Mouse (Mus musculus) c-Kit-positive CD71-positive TER-119-positive erythroid progenitor cells, embryonic 14.5 days (primary cell): Measurements from ENCODE around the gene Slc25a12.

Experiments used
- DNase-seq: peaks from one replicate; pipeline ENCODE4 v3.0.0-alpha.2; 2013; ENCODE audit warnings: low spot score

The Slc25a12 gene

DNA sequence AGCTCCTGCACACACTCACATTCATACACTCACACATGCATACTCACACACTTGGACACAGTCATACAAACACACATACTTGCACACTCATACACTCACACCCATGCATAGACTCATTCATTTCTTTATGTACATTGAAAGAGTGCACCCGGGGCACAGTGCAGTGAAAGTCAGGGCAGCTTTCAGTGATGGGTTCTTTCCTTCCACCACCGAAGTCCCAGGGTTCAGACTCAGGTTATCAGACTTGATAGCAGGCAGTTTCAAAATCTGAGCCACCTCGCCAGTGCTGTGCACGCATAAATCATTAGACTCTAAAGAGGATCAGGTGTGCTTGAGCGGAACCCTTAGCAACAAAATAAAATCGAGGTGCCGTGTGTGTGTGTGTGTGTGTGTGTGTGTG is 17.4 kb downstream of the Slc25a12 start:
- no peak for DNase-seq

DNA sequence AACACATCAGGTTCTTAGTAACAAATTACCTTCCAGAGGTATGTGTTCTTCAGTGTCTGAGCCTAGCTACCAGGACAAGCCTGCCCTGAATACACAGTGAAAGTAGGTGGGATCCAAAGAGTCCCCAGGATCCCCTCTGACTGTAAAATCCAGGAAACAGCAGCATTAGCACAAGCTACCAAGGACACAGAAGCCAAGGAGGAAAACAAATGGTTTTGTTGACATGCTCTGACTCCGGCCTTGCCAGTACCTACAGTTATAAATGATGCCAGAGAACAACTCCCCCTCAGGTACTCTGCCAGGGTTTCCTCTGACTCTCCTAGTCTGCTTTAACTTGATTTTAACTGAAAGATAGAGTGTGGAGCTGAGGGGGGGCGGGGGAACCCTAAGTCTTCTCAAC is 18.0 kb downstream of the Slc25a12 start:
- no peak for DNase-seq

DNA sequence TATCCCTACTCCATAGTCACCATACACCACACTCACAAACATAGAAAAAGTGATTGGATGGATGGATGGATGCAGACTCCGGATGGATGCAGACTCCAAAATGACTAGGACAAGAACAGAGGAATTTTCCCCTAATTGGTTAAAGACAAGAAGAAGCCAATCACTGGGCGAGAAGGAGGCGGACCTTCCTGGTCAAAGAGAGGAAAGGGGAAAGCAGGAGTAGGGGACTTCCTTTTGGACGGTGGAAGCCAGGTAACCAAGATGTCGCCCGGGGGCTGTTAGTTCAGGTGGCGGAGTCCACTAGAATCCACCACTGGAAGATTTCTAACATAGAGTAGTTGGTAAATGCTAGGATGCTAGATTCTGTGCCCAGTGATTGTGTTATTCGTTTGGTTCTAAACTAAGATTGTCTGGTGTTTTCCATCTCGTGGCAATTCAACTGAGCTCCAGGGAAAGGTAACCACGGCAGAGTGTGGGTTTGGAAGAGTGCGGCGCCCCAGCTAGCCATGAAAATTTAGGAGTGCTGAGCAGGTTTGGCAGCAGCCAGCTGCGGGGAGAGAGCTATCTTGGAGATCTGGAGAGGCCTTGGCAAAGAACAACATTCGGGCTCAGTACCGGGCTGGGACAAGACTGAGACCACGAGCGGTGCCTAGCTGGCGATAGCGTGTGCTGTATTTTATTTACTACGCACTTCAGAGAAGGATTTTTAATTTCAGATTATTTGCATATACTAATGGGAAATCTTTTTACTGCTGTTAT is 19.6 kb downstream of the Slc25a12 start:
- DNase-seq = no peak

DNA sequence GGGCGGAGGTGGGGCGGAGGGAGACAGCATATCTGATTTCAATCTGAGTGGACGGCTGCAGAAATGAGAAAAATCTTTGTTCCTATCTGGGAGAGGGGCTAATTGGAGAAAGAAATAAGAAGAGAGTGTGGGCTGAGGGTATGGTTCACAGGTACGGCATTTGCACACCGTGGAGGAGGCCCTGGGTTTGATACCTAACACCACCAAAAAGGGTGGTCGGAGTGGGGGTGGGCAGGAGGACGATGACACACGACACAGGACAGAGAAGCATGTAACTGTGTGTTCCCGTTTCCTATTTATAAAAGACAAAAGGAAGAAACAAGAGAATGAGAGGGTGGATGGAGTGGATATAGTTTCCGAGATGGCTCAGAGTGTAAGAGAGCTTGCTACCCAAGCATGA is 20.4 kb downstream of the Slc25a12 start:
- no peak for DNase-seq

DNA sequence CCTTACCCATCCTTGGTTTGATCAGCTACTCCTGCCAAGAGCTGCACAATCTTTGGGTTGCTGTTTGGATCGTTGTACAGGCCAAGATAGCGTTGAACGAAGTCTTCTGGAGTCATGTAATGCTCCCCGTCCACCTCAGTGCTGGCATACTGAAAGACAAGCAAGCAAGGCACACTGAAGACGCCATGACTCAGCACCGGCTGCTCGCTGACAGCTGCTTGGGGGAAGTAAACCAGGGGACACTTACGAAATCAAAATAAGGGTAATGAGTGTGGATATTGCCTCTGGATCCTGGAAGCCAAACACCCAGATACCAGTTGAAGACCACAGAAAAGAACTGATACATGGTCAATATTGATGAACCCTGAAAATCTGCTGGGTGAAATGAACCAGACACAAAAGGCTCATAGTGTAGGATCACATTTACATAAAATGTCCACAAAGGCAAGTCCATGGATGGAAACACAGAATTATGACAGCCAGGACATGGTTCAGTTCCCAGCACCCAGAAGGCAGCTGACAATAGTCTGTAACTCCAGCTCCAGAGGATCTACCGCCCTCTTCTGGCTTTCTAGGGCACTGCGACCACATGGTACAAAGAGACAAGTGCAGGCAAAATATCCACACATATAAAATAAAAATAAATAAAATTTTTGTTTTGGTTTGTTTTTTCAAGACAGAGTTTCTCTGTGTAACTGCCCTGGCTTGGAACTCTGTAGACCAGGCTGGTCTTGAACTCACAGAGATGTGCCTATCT is 23.5 kb downstream of the Slc25a12 start:
- DNase-seq = no peak

DNA sequence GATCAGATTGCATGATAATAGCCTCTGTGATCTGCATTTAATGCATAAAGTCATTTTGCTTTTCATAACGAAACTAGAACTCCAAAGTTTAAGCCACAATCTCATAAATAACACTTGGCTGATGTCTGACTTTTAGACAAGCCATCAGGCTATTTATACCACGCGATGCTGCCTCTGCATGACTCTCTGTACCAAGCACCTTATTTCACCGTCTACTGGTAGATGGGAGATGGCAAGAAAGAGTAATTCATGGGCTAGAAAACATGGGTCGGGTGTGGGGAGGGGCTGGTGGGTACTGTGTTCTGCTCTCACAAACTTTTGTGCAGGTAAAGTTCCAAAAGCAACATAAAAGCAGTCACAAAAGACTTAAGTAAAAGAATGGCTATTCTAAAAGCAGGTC is 27.4 kb downstream of the Slc25a12 start:
- no peak for DNase-seq

DNA sequence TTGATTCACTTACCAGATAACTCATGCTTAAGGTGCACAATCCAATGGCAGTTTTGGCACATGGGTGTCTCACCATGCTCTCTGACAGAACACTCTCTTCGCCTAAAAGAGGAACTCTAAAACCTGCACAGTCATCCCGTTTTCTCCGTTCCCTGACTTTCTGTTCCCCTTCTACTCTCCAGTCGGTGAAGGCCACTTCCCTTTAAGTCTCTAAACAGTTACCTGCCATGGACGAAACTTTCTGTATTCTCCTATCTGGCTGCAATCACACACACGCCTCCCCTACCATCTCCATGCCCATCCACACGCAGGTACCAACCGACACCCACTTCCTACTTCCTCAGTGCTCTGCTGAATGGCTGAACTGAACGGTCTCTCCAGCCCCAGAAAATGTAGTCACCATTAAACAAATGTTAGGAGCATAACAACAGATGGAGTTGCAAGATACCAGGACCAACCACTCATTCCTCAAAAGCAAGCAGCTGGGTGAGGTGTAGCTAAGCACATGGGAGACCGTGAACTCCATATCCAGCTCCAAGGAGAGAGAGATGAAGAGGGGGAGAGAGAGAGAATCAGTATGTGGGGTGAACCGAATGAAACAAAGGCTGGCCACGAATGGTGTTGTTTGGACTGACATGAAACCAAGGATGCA is 29.3 kb downstream of the Slc25a12 start:
- no peak for DNase-seq

DNA sequence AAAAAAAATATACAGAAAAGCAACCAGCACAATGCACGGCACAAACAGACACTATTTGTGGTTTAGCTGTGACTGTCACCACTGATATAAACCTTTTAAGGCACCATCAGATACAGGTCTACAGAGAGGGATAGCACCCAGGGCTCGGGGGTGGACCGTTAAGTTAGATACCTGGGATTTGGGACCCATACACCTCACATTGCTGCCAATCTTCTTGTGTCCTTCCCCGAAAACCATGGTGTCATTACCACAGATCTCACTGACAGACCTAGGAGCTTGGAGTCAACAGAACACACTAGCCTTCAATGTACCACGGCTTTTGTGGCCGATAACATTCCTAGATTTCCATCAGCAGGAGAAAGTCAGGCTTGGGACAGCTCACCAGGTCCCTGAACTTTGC is 30.9 kb downstream of the Slc25a12 start:
- DNase-seq = no peak

DNA sequence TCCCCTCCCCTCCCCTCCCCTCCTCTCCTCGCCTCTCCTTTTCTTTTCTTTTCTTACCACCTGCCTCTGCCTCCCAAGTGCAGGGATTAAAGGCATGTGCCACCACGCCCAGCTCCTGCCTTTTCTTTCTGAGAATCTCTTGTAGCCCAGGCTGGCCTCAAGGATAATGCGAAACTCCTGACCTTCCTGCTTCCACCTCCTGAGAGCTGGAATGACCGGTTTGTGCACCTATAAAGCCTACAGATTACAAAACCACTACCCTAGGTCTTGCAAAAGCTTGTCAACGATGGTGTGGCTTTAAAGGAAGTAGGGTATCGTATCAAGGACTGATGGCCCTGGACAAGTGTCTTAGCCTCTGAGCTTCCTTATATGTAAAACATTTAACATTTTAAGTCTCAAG is 31.3 kb downstream of the Slc25a12 start:
- DNase-seq = no peak

DNA sequence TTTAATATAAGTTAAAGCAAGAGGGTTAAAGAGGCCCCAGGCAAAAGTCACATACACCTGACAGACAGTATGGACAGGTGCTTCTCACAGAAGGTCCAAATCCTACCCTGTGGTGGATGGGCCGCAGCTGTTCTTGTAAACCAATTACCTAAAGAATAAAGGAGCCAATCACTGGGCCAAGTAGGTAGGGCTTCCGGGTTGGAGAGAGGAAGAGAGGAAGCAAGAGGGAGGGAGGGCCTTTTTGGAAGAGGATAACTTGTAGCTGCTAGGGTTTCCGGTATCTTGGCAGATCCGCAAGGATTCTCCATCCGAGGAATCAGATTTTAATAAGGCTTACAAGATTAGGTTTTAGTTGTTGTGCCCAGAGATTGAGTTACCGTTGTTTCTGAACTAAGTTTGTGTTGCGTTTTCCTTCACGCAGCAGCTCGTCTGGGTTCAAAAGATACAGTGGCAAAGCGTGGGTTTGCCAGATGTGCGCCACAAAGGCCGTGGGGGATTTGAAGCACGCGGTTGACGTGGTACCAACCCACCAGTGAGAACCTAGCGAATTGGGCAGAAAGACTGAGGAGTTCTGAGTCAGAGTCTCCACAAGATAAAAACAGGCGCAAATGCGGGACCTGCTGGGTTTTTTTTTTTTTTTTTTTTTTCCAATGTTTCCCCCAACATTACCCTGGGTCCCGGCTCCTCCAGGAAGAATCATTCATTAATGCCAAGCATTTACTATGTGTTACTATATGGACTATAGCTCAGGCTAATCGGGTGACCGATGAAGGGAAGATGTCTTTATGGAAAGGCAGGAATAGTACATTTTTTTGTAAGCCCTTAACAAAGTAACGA is 33.3 kb downstream of the Slc25a12 start:
- no peak for DNase-seq

DNA sequence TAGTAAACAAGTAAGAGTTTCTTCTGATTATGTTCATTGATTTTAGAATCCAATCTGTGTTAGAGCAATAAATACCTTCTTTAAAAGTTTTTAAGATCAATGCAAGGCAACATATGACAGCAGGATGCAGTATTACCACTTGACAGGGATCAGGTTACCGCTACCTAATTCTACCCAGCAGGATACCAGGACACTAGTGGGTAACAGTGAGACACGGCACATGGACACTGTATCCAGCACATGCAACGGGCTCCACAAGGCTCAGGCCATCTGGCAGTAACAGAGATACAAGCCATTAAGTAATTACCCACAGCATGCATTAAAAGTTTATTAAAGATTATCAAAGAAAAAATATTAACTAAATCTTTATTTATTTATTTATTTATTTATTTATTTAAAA is 37.8 kb downstream of the Slc25a12 start:
- DNase-seq = no peak

DNA sequence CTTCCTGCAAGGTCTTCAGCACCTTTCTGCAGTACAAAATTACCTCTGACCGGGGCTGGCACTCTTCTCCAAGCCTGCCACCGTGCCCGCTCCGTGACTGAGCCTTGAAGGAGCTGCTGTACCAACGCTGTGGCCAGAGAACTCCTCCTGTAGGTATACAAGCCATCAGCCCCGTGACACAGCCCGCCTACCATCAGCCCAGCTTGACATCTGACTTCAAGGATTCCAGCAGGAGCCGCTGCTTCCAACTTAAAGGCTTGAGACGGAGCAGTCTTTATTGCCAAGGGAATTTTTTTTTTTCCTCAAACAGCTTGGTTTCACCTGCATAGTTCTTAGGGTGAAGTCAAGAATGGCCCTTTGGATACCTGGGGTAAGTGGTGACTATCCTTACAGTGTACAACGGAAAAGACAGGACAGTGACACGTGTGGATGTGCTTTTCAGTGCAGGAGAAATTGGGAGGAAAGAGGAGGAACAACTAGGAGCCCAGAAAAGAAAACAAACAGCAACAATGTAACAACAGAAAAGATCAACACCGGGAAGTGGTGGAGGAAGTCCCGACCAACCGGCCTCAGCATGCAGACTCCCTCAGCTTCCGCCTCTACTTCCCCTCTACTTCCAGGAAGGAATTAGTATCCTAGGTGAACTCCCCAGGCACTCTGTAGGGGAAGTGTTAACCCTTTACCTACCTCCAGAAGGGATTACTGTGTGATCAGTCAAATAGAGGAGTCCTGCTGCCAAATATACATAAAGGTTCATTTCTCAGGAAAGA is 39.0 kb downstream of the Slc25a12 start:
- no peak for DNase-seq

DNA sequence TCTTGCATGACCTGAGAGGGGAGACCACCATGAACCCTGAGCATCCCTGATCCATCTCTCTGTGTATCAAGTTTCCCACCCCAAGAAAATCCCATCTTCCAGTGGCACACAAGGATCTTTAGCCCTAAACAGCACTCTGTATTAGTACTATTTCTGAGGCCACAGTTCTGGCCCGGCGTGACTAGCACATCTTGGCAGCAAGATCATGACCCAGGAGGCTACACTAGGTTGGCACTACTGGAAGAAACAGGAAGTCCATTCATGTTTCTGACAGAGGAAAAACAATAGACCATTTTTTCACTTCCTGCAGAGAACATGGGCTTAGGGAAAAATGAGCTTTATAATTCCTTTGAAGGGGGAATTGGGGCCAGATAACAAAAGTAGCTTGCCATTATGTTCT is 39.8 kb downstream of the Slc25a12 start:
- no peak for DNase-seq

DNA sequence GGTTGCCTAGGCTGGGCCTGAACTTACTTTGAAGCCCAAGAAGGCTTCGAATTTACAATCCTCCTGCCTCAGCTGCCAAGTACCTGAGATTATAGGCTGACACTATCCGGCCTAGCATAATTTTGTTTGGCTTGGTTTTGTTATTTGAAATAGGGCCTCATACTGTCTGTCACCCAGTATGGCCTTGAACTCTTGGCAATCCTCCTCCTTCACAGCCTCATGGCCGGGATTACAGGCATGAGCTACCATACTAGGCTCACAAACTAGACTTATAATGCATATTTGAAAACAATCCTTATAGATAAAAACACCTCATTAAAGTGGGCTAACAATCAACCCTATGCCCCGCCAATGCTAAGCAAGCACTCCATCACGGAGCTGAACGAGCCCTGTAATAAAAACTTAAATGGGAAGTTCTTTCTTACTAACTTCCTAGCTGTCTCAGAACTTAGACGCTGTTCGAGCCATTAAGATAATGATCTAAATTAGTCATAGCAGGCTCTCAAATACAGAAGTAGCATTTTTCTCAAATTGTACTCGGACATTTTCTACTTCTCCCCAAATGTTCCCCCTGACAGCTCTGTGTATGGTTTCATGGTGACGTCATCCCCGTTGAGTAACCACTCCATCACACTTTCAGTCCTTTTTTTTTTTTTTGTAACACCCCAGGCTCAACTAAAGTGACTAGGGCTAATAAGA is 40.6 kb downstream of the Slc25a12 start:
- DNase-seq = no peak

DNA sequence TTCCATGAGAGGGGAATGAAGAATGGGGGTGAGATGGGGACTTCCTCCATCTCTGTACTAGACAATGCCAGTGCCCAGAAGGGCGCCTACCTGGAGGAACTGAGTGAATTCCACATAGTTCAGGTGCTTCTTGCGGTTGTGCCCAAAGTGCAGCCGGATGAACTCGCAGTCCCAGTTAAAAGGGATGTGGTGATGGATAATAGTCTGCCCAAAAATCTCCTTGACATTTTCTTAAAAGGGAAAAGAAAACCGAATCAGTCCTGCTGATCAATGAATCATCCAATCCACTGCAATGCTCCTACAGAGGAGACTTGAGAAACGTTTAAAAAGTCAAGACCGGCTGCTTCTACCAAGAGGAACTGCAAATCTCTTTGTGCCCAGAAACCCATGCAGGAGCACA is 43.7 kb downstream of the Slc25a12 start:
- DNase-seq = no peak

DNA sequence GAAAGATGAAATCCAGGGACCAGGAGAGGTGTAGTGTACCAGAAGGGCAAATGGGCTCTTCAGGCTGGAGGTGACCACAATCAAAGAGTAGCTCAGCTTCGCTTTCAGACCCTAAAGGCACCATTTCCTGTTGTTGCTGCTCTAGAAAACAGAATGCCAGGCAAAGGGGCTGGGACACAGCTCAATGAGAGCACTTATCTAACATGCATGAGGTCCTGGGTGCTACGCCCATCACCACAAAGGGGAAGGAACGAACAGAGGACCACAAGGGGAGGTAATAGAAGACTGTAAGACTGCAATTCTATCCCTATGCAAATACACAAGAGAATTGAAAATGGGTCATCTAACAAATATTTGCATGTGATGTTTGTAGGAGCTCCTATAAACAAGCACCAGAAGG is 46.1 kb downstream of the Slc25a12 start:
- DNase-seq = no peak

DNA sequence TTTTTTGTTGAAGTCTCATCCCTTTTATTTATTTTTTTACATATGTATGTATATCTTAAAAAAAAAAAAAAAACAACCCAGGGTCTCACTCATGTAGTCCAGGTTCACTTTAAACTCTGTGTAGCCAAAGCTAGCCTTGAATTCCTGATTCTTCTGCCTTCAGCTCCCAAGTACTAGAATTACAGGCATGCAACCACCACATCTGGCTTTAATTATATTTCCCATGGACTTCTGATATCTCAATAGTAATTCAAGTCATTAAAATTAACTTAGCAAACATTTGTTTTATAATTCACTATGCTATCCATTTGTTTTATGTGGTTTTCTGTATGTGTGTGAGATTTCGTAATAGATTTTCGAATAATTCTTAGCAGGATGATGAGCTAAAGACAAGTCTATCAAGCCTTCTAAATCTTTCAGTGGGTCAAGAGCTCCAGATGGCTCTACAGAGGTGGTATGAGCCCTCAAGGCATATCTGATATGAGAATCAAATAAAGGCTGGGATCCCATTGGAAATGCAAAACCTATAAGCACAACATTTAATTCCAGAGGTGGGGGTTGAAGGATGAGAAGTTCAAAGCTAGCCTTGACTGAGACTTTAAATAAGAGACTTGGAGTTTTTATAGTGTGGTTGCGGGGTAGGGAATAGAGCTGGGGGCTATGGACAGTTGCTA is 51.3 kb downstream of the Slc25a12 start:
- no peak for DNase-seq

DNA sequence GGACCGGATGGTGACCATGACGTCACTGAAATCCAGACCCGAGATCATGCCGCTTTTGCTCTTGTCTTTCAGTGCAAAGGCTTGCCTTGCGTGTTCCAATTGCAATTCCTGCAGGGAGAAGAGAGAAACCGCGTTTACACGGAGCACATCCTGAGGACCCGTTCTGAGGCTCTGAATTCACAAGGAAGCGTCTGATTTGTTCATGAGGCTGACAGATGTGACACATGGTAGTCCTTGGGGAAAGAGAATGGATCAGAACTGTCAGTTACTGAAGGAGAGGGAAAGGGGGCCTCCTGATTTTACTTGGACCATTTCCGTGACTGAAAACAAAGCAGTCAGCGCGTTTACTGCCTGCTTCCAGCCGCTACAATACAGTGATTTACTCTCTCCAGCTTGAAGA is 52.5 kb downstream of the Slc25a12 start:
- no peak for DNase-seq

DNA sequence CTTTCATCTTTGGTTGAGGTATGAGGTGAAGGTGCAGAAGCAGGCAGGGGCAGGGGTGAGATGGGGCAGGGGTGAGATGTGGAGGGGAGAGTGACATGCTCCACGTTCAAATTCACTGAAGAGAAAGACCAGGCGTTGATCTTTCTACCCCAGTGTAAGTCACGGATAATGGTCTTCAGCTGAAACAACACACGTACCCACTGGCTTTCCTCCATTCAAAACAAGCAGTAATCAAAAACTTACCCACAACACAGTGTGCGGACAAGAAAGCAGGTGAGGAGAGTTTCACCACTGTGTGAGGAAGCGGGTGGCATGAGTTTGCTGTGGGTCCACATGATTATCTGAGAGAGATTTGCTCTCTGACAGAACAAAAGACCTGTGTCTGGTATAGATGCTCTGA is 53.5 kb downstream of the Slc25a12 start:
- no peak for DNase-seq

DNA sequence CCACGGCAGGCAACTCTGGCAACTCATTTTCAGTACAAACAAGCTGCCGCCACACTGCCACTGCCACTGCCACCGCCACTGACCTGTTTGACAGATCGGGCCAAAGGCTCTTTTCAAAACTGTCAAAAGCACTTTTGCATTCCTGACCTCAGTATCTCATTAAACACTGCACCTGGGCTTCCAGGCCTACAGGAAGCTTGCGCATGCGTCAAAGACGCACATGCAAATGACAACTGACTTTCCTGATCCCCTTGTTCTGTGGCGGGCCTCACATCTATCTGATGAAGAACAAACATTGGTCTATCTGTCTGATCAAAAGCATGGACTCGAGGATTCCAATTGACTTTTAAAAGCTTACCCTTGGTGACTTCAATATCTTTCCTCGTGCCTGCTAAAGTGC is 55.5 kb downstream of the Slc25a12 start:
- DNase-seq = no peak
